Mouse (Mus musculus) midbrain, embryonic 11.5 days (tissue): Measurements from ENCODE around the gene Gnrhr. TPM values are rescaled to one million over a fixed set of nuclear protein-coding genes. Genes with fewer than 3 reads are reported as not detected.

ENCODE experiments used
- ATAC-seq: fragments of 200-750 bp; cut with Nextera tagmentation; 2 replicates; pipeline ENCODE4 v1.8.0; 2017; ENCODE audit warnings: moderate TSS enrichment, moderate library complexity; ENCODE audit not compliant: low FRiP score
- DNase-seq: peaks from one replicate; pipeline ENCODE4 v3.0.0; 2015; ENCODE audit warnings: low spot score; ENCODE audit errors: missing footprints
- H3K27ac ChIP-seq: fragments of 300-500 bp; sonication (generic); 2 replicates; pipeline ENCODE4 v1.5.1; 2014; ENCODE audit warnings: low read depth, low read length
- H3K27me3 ChIP-seq: fragments of 300-500 bp; sonication (generic); 2 replicates; pipeline ENCODE4 v1.6.1; 2014; ENCODE audit warnings: mild to moderate bottlenecking, low read length, moderate library complexity, mixed read lengths; ENCODE audit not compliant: control insufficient read depth, insufficient read depth
- H3K36me3 ChIP-seq: fragments of 300-500 bp; sonication (generic); 2 replicates; pipeline ENCODE4 v1.6.1; 2014; ENCODE audit warnings: mild to moderate bottlenecking, low read length, moderate library complexity, mixed read lengths; ENCODE audit not compliant: control insufficient read depth, insufficient read depth
- H3K4me1 ChIP-seq: fragments of 300-500 bp; sonication (generic); 2 replicates; pipeline ENCODE4 v1.6.1; 2014; ENCODE audit warnings: low read length; ENCODE audit not compliant: control insufficient read depth, insufficient read depth
- H3K4me2 ChIP-seq: fragments of 300-500 bp; sonication (generic); 2 replicates; pipeline ENCODE4 v1.6.1; 2014; ENCODE audit warnings: mild to moderate bottlenecking, moderate library complexity
- H3K4me3 ChIP-seq: fragments of 300-500 bp; sonication (generic); 2 replicates; pipeline ENCODE4 v1.5.1; 2014; ENCODE audit warnings: low read depth, low read length
- H3K9ac ChIP-seq: fragments of 300-500 bp; sonication (generic); 2 replicates; pipeline ENCODE4 v1.6.1; 2014; ENCODE audit warnings: low read length
- H3K9me3 ChIP-seq: fragments of 300-500 bp; sonication (generic); 2 replicates; pipeline ENCODE4 v1.6.1; 2016; ENCODE audit warnings: low read length; ENCODE audit not compliant: control insufficient read depth
- WGBS: fragments of 180-500 bp; shearing (Covaris S2); extraction: QIAGEN DNeasy Blood & Tissue Kit; methylation state at CpG from one replicate; pipeline ENCODE4 v1.1.7; 2014; 5-methylcytosine and 5-hydroxymethylcytosine counted together
- polyA plus RNA-seq: library from polyadenylated mRNA; unstranded; fragments of >200 nt; fragmentation: Nextera tagmentation; extraction: Ambion mirVana; gene quantifications from 2 replicates; pipeline ENCODE4 v1.2.1, GENCODE M21; 2014

Gene Gnrhr
- polyA plus RNA-seq, 1 experiment from 2014 or later, result not detected

DNA sequence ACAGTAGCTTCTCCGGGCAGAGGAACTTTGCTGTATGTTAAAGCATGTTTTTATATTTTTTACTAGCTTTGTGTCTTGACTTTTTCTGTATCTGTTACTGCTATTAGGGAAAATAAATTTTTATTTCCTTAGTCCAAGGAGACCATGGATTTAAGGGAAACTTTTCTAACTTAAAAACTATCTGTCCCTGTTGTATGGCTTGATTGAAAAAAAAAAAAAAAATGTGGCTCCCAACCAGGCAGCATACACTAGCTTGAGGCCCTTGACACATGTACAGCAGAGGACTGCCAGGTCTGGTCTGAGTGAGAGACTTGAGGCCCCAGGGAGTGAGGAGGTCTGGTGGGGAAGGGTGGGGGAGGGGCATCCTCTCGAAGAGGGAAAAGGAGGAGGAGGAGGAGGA, 23.9 kb downstream of the Gnrhr start:
- no peak overlapping the region for H3K4me3 ChIP-seq
- no peak for DNase-seq
- 52% methylated on average over 2 of the region's 2 CpGs for WGBS
- H3K27ac ChIP-seq, result no peak overlapping the region
- H3K4me2 ChIP-seq, result no peak overlapping the region
- no peak for ATAC-seq
- peaks cover 3% of the 10 kb centered on the region; the same call in 1 of the 2 replicates for H3K4me1 ChIP-seq
- no peaks in the 10 kb centered on the region for H3K27me3 ChIP-seq
- H3K36me3 ChIP-seq, result no peaks in the 10 kb centered on the region
- no peak overlapping the region for H3K9ac ChIP-seq
- no peaks in the 10 kb centered on the region for H3K9me3 ChIP-seq

DNA sequence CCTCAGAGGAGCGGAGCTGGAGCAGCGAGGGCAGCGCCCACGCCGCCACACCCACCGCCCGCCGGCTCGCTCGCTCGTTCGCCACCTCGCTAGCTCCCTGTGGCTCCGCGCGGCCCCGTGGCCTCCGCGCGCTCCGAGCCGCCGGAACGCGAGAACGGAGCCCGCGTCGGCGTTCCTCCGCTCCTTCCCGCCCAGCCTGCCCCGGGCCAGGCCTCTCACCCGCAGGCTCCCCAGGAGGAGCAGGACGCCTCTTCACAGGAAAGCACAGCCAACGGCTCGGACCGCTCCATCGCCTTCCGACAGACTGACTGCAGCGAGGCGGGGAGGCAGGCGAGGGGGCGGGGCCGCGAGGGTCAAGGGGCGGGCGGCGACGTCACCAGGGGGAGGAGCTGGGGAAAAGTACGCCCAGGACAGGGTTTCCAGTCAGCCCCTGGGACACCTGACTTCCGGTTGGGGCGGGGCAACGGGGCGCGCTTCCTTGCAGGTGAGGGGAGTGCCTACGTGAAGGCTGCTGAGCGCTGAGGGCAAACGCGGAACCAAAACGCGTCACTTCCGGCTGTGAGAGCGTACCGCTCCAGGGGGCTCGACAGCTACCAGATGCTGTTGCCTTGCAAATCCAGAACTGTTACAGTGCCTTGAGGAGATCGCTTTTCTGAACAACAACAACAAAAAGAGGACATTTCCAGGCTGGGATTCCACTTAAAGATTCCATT, 25.1 kb downstream of the Gnrhr start, which contains the start of gene Uba6:
Gene Uba6, minus strand, starts transcription at position 355 of the 713 bp plus-strand sequence.
- H3K4me2 ChIP-seq, result peak within 1 kb of the TSS; percentile 80
- H3K9ac ChIP-seq, result peak within 1 kb of the TSS; percentile 83
- ATAC-seq, result peak; percentile 99
- peak within 1 kb of the TSS; percentile 80 for H3K4me3 ChIP-seq
- no peaks in the 10 kb centered on the region for H3K27me3 ChIP-seq
- peak within 1 kb of the TSS; percentile 88 for H3K27ac ChIP-seq
- H3K4me1 ChIP-seq, result peaks cover 3% of the 10 kb centered on the region; the same call in 1 of the 2 replicates
- WGBS, result 0% methylated on average over 55 of the region's 67 CpGs
- no peaks in the 10 kb centered on the region for H3K9me3 ChIP-seq
- peak; percentile 100 for DNase-seq
- H3K36me3 ChIP-seq, result no peaks in the 10 kb centered on the region

DNA sequence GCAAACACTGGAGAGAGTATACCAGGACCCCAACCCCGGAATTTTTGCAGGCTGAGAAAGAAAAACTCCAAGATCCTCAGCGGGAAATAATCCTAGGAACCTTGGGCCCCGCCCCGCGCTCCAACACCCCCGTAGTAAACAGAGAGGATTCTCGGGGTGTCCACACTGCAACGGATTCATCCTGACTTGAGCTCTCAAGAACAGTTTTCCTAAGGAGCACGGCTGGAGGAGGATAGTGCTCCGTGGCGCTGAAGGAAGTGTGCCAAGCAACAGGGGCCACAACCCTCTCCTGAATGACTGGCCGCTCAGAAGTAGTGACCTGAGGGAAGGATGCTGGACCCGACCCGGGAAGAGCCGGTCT, 25.6 kb downstream of the Gnrhr start:
- DNase-seq (no peak), ATAC-seq (no peak)
- H3K36me3 ChIP-seq, result no peaks in the 10 kb centered on the region
- peak overlapping the region; percentile 80 for H3K4me2 ChIP-seq
- H3K9ac ChIP-seq, result peak overlapping the region; percentile 83
- no peaks in the 10 kb centered on the region for H3K9me3 ChIP-seq
- peak overlapping the region; percentile 88 for H3K27ac ChIP-seq
- peak overlapping the region; percentile 80 for H3K4me3 ChIP-seq
- peaks cover 3% of the 10 kb centered on the region; the same call in 1 of the 2 replicates for H3K4me1 ChIP-seq
- no peaks in the 10 kb centered on the region for H3K27me3 ChIP-seq
- 1% methylated on average over 15 of the region's 15 CpGs for WGBS

Other genes with a start within 250 kb of the Gnrhr start
- 47.6 and 60.3 TPM in 2 replicates for gene Cenpc1, start 132.3 kb downstream of the Gnrhr start, polyA plus RNA-seq
- 0.10 and 0.15 TPM in 2 replicates for gene Stap1, start 126.2 kb downstream of the Gnrhr start, polyA plus RNA-seq
- gene Uba6, start 25.1 kb downstream of the Gnrhr start, polyA plus RNA-seq, result 25.4 and 26.9 TPM in 2 replicates
- not detected in 2 replicates for gene Tmprss11c, start 91.4 kb upstream of the Gnrhr start, polyA plus RNA-seq
- gene Tmprss11d, start 175.5 kb upstream of the Gnrhr start, polyA plus RNA-seq, result not detected in 2 replicates